Mouse (Mus musculus) kidney, postnatal 4 days (tissue): ENCODE data around the gene Bud13.

Experiments
- DNase-seq, 2 experiments: peaks; one replicate each; pipeline ENCODE4 v3.0.0; 2021; ENCODE audit warnings: mixed read lengths in 2 of 2

The Bud13 gene

DNA sequence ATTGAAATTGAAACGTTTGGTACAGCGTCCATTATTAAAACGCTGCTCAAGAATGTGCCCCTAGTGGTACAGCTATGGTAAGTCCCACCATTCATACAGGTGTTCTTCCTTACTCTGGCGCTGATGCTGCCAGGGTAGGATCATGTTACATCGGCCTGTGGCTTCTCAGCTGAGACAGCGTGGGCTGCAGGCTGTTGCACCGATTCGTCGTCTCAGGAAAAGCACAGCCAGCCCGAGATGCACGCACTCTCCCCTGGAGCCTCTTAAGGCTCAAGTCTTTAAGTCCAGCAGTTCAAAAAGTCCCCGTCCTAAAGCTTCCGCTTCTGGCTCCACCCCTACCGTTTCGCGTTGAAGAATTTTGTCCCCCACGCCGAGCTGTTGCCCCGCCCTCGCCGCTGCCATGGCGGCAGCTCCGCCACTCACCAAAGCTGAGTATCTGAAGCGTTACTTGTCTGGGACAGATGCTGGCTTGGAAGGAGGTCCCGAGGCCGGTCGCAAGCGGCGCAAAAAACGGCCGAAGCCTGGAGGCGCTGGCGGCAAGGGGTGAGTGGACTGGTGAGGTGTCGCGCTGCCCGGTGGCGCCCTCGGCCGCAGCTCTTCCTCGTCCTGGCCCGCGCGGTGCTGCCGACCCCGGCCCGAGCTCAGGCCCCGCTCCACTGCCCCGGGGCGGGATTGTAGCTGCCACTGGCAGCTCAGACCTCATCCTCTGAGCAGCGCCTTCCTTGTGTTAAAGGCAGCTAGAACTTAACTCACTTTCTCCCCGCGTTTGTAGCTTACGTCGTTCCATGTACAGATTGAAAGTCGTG lies at the start of gene Bud13:
Gene Bud13 (plus strand): TSS at position 378 of the 806 bp plus-strand sequence.
- peak; percentile 97 to 98 for DNase-seq

DNA sequence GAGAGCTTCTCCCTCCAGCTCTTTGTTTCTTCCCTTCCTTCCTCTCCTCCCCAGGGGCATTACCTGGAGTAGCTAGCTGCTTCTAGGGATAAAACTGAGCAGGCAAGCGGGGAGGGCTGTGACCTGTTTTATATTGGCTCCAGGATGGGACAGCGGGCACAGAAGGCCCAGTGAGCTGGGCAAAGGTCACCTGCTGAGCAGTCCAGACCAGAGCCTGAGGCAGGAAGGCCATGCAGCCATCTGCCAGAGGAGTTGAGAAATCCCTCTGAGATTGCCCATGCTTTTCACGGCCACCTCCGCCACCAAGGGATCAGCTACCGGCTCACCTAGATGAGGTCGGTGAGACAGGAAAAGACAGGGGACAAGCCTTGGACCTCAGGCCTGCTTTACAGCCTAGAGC lies 47.6 kb upstream of the Bud13 start:
- peak in 1 of 2 experiments; percentile 40 for DNase-seq

DNA sequence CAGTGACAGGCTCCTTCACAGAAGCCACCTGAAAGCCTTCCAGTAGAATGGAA lies 47.4 kb upstream of the Bud13 start, which contains the start of gene Apoc3:
Gene Apoc3 (minus strand): TSS at position 41 of the 53 bp plus-strand sequence.
- DNase-seq, result no peak

DNA sequence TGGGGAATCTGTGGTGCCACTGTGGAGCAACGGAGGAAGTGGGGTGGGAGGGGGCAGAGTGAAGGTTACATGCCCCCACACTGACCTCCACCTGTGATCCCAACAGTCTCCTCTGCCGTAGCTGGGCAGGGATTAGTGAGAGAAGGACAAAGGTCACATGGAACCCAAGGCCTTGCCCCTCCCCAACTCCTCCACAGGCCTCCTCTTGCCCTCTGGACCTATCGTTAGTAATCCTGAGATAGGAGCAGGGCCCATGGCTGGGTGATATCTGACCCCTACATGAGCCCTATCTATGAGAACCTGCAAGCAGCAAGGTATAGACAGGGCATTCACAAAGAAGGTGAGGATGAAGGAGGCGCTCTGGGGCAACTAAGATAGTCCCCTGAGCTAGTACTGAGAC lies 47.2 kb upstream of the Bud13 start:
- no peak for DNase-seq

DNA sequence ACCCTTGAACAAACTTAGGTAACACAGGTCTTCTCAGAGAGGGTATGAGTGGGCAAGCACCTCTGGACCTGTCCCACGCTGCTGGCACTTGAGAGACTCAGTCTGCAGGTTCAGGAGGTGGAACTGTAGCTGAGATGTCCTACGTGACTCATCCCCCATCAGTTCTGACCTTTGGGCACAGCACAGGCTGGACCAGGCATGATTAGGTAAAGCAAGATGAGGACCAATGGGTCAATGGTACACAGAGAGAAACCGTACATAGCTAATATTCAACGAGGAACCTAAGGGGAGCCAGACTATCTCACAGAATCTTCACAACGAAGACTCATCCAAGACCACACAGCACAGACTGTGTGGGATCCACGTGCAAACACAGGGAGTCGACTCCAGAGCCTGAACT lies 44.0 kb upstream of the Bud13 start:
- DNase-seq, result no peak

DNA sequence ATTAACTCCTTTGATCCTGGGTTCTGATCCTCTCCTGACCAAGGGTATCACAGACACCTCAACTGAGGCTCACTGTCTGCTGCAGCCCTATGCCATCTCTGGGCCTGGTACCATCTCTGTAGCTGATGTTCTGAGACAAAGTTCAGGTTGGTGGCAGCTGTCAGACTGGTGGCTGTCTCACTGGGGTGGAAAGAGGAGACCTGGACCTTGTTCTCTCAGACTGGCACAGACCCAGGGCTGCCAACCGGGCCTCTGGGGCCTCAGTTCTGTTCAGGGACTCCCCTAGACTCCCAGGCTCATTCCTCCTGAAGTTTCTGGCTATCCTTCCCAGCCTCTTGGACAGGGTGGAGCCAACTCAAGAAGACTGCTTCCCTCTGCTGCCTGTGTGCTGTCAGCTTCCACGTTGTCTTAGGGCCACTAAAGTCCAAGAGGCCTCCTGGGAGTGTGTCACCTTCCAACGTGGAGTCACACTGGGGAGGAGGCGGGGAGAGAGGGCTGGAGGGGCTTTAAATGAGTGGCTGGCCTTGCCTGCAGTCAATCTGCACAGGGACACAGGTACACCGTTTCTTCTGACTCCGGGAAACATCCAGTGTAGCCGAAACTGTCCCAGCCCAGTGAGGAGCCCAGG lies 42.2 kb upstream of the Bud13 start, which contains the start of gene Apoa4:
Gene Apoa4 (plus strand): TSS at position 171 of the 628 bp plus-strand sequence.
- DNase-seq, result no peak

DNA sequence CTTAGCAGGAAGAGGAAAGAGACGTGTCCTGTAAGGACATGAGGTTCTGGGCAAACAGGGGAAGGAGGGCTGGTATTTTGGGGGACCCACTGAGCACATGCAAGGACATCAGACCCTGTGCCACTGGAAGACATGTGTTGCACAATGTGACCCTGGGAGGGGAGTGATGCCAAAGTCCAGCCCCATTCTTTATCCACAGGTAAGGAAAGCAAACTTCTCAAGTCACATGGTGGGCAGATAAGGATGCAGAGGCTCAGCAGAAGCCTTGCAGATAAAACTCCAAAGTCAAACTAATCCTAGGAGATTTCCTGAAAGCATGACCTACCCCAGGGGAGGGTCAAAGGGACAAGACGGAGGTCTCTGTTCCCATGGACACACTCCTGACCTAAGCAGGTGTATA lies 41.0 kb upstream of the Bud13 start:
- no peak for DNase-seq

DNA sequence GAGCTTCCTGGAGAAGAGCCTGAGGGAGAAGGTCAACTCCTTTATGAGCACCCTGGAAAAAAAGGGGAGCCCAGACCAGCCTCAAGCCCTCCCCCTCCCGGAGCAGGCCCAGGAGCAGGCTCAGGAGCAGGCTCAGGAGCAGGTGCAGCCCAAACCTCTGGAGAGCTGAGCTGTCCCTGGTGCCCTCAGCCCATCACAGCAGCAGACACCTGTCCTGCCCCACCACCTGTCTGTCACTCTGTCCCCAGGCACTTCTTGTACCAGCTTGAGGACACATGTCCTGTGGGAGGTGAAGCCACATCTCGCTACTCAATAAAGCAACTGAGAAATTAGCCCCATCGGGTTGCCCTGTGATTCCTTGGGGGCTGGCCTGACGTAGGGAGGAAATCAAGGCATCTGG lies 39.7 kb upstream of the Bud13 start:
- no peak for DNase-seq

DNA sequence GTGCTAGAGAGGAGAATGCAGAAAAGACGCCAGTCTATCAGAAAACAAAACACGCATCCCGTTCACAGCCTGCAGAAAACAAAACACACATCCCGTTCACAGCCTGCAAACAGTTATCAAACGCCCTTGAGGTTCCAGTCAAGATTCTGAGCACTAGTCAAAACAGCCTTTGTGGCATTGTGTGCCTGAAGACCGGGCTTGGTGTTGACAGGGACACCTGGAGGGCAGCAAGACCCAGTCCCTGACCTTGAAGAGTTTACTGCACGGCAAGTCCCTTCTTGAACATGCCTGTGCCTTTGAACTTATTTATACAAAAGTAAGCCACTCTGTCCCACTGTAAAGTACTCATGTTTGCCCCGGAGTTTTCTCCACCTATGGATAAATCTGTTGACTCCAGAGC lies 39.2 kb upstream of the Bud13 start:
- no peak for DNase-seq

DNA sequence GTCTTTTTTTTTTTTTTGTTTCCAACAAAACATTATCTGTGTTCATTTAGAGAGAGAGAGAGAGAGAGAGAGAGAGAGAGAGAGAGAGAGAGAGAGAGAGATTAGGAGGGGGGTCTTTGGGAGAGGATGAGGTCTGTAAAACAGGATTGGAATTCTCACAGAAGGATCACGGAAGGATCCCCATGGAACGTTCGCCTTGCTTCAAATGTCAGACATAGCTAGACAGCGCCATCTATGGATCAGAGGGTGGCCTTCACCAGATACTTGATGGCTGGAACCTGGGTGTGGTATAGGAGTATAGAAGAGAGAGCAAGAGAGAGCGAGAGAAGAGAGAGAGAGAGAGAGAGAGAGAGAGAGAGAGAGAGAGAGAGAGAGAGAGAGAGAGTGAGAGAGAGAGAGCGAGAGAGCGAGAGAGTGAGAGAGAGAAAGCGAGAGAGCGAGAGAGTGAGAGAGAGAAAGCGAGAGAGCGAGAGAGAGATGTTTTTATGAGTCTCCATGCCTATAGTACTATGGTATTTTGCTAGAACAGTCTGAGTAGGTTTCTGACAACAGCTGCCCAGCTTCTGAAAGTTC lies 36.0 kb upstream of the Bud13 start:
- peak; percentile 73 to 77 for DNase-seq

DNA sequence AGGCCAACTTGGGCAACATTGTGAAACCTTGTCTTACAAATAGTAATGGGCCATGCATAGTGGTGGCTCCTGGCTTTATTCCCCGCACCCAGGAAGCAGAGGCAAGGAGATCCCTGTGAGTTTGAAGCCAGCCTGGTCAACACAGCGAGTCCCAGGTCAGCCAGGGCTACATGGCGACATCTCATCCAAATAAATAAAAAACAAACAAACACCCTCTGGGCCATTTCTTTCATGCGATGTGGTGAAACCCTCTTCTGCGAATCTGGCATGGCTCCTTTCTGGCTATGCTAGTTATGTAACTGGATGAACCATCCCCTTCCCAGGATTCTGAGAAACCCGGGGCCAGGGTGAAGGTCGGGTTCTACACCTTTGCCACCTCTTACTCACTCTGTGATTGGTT lies 26.6 kb upstream of the Bud13 start:
- no peak for DNase-seq

DNA sequence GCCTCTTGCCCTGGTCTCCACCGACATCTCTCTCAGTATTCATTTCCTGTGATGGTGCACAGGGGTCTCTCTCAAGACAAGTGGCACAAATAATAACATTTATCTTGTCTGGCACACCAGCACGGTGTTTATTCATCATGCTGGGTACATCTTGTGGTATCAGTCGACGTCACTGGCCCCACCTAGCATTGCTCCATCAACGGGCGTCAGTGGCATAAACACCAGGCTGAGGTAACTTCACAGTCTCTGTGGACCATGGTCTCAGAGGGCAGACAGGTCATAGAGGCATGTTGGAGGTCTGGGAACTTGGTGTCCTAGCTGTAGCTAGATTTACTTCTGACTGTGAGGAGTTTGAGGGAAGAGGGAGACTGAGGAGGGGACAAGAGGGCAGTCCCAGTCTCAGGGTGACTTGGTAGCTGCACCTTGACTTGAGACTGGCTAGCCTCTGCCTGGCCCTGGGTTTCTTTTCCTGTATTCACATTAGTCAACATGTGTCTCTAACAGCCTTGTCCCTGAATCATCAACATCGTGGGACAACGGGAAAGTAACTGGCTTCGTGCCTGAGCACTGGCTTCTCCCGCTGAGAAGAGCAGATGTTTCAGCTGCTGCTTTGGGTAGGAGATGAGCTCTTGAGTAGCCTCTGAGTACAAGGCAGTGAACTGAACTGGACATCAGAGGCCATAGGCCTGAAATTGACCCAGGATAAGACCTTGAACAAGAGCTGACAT lies 26.0 kb upstream of the Bud13 start:
- no peak for DNase-seq

DNA sequence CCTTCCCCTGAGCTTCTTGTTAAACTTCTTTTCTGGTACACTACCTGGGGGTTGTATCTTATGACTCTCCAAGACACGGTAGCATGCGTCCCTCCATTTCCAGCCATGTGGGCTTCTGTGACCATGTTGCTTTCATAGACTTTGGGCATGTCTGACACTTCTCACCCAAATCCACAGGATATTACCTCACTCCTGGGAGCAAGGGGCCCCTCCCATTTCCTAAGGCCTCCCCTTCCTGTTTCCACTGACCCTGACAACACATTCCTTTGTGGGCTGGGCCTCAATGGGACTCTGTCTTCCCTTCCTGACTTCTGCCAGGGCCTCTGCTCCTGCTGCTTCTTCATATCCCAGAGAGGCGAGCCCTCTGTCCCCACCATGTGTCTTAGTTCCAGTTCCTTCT lies 25.3 kb upstream of the Bud13 start:
- peak in 1 of 2 experiments; percentile 21 for DNase-seq

DNA sequence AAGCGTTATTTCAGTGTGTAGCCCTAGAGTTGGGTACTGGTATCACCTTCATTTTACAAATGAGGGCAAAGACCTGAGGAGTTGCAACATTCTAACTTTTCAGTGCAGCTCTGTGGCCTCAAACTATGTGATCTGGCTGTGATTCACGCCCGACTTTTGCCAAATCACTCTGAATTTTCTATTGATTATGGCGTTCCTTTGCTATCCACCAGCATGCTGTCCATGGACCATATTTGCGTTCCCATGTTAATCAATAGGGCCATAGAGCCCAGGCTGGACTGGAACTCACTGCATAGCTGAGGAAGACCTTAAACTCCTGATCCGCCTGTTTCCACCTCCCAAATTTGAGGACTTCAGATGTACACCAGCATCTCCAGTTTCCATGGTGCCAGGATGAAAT lies 23.7 kb upstream of the Bud13 start:
- DNase-seq, result no peak

DNA sequence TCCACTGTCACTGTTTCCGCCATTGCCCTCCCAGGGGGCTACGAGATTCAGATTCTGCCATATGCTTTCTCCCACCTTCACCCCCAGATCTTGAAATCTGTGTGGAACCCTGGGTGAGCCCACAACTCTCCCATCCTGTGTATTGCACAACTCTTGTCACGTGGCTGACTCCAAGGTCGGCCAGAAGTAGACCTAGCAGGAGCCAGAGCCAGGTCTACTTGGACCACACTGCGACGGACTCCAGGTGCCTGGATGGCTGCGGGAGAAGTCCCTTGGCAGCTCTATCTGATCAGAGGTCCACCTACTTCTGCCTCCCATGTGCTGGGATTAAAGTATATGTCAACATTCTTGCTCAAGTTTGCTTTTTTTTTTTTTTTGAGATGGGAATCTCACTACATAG lies 21.7 kb upstream of the Bud13 start:
- DNase-seq, result no peak

DNA sequence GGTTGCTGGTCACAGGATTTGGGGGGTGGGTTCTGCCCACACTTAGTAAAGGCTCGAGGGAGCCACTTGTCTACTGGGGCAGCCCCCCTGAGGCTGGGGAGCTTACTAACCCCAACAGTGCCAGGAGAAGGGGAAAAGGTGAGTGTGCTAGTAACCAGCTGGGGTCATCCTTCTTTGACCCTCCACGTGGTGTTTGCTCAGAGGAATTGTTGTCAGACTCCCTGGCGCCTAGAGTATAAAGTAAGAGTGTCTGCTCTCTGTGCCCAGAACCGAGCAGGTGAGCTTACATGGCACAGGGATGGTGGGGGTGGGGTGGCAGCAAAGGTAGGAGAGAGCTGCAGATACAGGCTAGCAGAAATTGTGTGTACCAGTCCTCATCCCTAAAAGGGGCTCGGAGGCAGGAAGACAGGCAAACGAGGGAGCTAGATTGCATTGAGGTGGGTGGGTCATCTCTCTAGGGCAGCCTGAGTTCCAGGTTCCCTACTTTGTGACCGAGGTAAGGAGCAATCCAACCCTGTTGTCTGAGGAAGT lies 14.4 kb upstream of the Bud13 start, which contains the start of gene Apoa5:
Gene Apoa5 (plus strand): TSS at position 291 of the 531 bp plus-strand sequence.
- DNase-seq, result no peak

DNA sequence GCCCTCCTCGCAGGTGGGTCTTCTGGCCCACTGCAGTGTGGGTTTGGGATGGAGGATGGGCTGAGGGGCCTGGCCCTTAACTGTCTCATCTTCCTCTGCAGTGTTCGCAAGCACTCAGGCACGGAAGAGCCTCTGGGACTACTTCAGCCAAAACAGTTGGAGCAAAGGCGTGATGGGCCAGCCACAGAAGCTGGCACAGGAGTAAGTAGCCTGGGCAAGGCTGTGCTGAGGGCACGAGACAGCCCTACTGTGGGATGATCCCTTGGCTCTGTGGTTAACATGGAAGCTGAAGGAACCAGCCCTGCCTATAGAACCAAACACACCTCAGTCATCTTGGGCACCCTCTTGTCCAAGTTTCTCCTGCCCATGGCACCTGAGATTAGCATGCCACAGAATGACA lies 13.7 kb upstream of the Bud13 start:
- no peak for DNase-seq

DNA sequence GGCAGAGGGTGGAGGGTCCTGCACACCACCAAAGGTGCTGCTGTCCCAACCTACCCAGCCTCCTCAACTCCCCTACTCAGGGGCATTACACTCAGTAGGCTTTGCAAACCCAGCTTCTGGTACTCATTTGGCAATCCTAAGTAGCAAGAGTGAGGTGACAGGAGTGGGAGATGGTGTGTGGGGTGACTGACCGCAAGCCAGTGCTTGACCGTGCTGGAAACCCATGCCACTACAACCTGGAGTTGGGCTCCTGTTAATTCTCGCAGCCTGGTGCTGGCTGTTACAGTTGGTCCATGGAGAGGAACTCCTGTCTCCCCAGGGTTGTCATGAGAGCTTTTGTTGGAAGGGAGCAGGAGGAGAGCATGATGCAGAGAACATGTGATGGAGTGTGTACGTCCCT lies 12.0 kb upstream of the Bud13 start:
- DNase-seq, result no peak

DNA sequence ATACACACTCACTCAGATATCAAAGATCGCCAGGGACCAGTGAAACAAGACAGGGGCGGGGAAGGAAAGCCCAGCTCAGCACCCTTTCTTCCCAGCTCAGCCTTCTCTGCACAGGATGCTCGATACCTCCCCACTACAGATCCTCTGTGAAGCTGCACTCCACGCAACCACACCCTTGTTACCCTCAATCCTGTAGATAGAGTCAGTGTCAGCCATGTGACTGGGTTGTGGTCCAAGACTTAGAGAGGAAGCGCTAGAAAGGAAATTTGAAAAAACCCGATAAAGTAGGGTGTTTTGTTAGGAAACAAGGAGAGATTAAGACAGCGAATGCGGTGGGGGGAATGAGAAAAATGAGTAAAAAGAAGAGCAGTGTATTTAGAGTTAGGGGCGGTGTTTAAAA lies 10.7 kb upstream of the Bud13 start:
- DNase-seq, result no peak

DNA sequence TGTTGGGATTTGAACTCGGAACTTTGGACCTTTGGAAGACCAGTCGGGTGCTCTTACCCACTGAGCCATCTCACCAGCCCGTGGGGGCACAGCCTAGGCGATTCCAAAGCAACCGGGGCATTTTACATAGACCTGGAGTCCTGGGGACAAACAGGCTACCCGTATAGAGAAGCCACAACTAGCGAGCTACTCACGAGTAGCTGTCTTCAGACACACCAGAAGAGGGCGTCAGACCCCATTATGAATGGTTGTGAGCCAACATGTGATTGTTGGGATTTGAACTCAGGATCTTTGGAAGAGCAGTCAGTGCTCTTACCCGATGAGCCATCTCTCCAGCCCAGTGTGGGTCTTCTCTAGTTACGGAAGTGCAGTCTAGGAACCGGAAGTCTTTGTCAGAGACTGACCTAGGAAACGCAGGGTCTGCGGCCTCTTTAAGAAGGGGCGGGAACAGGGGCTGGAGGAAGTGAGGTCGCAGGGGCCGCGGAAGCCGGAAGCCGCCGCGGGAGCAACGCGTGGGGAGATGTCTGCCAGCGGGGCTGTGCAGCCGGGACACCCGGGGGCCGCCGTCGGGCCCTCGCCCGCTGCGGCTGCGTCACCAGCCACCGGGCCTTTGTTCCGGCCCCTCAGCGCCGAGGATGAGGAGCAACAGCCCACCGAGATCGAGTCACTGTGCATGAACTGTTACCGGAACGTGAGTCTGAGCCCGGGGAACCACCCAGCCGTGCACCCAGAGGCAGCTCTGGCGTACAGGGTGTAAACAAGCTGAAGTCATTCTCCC lies 9.9 kb upstream of the Bud13 start, which contains the start of gene Zpr1:
Gene Zpr1 (plus strand): TSS at position 388 of the 778 bp plus-strand sequence.
- peak; percentile 90 to 93 for DNase-seq

DNA sequence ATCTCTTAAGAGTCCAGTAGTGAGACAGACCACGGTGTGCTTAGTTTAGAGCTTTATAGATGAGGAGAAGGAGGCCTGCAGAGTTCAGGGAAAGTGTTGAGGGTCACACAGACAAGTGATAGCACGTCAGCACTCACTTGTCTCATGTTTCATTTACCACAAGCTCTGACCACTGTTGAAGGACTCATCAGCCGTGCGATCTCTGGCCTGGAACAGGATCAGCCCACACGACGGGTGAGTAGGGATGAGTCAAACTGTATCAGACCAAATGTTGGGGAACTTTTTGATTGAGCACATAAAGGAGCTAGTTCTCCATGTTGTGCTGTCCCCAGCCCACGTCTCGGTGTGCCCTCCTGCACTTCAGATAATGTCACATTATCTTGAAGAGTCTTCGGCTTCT lies 8.3 kb upstream of the Bud13 start:
- no peak for DNase-seq

DNA sequence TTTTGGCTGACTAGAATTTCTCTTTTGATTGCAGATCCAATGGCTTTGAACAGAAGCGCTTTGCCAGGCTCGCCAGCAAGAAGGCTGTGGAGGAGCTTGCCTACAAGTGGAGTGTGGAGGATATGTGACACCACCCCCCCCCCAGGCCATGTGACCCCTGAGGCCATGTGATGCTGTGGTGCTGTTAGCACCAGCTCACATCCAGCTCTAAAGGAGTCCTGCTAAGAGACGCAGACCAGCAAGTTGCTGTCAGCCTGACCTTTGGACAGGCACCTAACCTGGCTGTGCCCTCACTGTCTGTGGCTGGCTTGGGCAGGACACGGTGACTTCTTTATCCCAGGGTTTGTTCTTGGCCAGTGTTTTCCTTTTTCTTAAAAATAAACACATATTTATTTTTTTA lies 15.6 kb downstream of the Bud13 start:
- no peak for DNase-seq

DNA sequence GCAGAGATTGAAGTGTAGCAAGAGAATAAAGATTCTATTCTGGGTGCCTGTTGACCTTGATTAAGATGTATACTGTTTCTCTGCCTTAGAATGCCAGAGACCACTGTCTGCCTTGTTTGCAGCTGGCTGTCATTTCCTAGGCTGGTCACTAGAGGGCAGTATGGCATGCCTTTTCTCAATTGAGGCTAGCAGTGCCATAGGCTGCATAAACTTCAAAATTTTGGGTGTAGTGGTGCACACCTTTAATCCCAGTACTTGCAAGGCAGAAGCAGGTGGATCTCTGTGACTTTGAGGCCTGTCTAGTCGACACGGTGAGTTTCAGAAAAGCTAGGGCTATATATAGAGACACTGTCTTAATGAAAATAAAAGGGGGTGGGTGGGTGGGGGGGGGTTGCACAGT lies 19.3 kb downstream of the Bud13 start:
- DNase-seq, result peak; percentile 69 to 75
